Mouse (Mus musculus) mammary gland, adult 2 months (tissue): ENCODE results near the gene Hist3h2a. TPM values are rescaled to one million over a fixed set of nuclear protein-coding genes. Genes with fewer than 3 reads are reported as not detected.

Experiments used
- polyA plus RNA-seq: library from polyadenylated mRNA; depleted of rRNA; stranded (reverse); fragments of >200 nt; gene quantifications from 2 replicates; pipeline ENCODE4 v1.2.3, GENCODE M21; 2012; ENCODE audit warnings: low replicate concordance; rRNA removed

Hist3h2a gene
- 15.2 and 22.0 TPM in 2 replicates for polyA plus RNA-seq

DNA sequence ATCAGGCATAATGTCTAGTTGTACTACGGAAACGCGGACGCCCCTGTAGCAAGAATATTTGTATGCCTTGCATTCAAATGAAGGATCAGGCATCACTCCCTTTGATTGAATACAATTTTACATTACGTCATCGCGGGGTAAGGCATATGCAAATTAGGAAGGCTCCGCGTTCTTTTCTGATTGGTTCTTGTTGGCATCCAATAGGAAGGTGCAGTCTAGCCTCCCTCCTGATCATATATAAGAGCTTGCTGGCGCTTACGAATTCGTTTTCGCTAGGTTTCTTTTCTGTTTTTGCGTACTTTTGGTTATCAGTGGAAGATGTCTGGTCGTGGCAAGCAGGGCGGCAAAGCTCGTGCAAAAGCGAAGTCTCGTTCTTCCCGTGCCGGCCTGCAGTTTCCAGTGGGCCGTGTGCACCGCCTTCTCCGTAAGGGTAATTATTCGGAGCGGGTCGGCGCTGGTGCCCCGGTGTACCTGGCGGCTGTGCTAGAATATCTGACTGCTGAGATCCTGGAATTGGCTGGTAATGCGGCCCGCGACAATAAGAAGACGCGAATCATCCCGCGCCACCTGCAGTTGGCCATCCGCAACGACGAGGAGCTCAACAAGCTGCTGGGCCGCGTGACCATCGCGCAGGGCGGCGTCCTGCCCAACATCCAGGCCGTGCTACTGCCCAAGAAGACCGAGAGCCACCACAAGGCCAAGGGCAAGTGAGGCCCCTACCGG, at the start of gene Hist3h2a, which contains the start of gene Trim17:
Gene Hist3h2a, plus strand, starts transcription at position 266 of the 723 bp plus-strand sequence.
Gene Trim17, plus strand, starts transcription at position 266 of the 723 bp plus-strand sequence.

DNA sequence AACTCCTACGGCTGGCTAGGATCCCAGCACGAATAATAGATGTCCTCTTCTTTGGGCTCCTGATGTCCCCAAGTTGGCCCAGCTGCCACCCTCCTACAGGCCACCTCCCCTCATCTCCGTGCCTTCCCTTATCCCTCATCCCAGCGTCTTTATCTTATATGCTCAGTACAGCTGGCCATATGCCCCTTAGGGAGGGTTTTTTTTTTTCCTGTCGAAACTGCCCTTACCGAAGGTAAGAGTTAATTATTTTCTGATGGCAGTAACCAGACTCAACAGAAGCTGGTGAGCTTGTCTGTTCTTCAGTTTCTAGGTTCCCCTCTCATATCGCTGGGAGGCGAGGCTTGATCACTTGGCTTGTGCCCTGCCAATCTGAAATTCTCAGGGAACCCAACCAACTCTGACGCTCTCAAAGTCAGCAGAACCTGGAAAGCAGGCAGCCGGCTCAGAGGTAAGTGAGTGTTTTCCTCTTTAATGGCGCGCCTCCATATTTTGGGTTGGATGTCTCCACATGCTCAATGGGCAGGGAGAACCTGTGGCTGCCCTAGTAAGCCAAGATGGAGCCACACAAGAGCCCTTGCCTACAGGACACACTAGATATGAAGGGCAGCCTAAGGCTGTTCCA, 36.6 kb upstream of the Hist3h2a start, which contains the start of gene Btnl10:
Gene Btnl10, plus strand, starts transcription at position 164 of the 622 bp plus-strand sequence.

DNA sequence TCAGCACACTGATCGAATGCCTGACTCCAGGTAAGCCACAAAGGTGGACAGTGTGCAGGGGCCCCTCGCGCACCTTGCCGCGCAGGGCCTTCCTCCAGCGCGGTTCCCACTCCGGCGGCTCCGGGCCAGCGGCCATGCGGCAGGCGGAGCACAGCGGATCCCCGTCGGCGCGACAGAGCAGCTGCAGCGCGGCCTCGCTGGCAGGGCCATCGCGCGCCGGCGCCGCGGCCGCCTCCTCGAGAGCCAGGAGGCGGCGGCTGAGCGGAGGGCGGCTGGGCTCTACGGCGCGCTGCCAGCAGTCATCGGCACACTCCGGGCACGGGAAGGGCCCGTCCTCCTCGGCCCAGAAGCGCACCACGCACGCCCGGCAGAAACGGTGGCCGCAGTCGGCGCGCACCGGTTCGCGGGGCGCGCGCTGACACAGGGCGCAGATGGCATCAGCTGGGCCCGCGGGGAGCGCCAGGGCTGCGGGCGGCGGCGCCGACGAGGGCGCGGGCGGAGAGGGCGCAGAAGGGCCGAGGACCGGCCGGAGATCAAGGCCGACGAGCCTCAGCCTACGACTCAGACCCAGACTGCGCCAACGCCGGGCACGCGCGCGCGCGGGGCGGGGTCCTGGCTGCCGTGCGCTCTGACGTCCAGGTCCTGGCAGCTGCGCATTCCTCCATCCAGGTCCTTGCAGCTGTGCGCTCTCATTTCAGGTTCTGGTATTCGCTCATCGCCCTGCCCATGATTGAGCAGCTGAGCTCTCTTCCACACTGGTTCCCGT, 16.0 kb upstream of the Hist3h2a start, which contains the start of gene Rnf187:
Gene Rnf187, minus strand, starts transcription at position 595 of the 766 bp plus-strand sequence.

DNA sequence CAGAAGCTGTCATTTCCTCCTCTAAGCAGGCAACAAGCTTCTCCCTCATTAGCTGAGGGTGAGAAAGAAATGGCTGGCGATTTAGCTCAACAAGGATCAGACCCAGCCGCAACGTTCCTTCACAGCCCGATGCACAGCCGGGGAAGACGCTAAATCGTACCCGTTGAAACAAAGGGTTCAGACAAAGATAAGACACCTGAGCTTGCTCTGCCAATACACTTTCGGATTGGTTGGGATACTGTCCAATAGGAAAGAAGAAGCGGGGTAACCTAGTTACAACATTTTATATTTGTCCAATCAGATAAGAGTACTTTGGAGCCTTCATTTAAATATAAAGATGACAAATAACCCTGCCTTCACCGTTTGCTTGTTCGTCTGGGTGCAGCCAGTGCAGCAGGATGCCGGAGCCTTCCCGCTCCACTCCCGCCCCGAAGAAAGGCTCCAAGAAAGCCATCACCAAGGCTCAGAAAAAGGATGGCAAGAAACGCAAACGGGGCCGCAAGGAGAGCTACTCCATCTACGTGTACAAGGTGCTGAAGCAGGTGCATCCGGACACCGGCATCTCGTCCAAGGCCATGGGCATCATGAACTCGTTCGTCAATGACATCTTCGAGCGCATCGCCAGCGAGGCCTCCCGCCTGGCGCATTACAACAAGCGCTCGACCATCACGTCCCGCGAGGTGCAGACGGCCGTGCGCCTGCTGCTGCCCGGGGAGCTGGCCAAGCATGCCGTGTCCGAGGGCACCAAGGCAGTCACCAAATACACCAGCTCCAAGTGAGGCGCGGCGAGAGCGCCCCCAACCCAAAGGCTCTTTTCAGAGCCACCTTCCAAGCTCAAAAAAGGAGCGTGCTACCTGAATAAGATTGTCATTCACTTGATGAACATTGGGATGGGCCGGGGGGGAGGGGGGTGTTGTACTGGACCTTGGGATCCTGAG, 5.7 kb upstream of the Hist3h2a start, which contains the start of gene Hist3h2ba:
Gene Hist3h2ba, plus strand, starts transcription at position 379 of the 938 bp plus-strand sequence.

DNA sequence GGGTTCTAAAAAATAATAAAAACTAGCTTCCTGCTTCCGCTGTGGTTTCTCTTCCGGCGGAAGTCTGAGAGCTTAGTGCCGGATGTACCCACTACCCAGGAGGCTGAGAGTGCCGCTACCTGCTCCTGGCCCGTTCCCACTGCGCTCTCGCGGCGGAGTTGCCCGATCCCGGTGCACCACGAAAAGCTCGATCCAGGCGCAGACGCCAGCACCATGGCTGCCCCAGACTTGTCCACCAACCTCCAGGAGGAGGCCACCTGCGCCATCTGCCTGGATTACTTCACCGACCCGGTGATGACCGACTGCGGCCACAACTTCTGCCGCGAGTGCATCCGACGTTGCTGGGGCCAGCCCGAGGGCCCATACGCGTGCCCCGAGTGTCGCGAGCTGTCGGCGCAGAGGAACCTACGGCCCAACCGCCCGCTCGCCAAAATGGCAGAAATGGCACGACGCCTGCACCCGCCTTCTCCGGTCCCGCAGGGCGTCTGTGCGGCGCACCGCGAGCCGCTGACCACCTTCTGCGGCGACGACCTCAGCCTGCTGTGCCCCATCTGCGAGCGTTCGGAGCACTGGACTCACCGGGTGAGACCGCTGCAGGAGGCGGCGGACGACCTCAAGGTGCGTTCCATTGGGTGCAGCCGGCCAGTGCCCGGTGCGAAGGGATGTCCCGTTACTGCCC, 23.7 kb downstream of the Hist3h2a start, which contains the start of gene Trim11:
Gene Trim11, plus strand, starts transcription at position 67 of the 679 bp plus-strand sequence.

Other genes with a start within 250 kb of the Hist3h2a start
- gene Olfr318, start 230.7 kb upstream of the Hist3h2a start, polyA plus RNA-seq, result not detected in 2 replicates
- gene Olfr317, start 215.5 kb upstream of the Hist3h2a start, polyA plus RNA-seq, result not detected in 2 replicates
- gene Olfr316, start 202.0 kb upstream of the Hist3h2a start, polyA plus RNA-seq, result not detected in 2 replicates
- not detected in 2 replicates for gene Olfr315, start 181.5 kb upstream of the Hist3h2a start, polyA plus RNA-seq
- not detected in 2 replicates for gene Olfr314, start 171.7 kb upstream of the Hist3h2a start, polyA plus RNA-seq
- 0.62 TPM in 1 of 2 replicates, not detected in the other for gene Fam183b, start 152.7 kb upstream of the Hist3h2a start, polyA plus RNA-seq
- not detected in 2 replicates for gene Olfr313, start 139.7 kb upstream of the Hist3h2a start, polyA plus RNA-seq
- not detected in 2 replicates for gene Olfr312, start 125.4 kb upstream of the Hist3h2a start, polyA plus RNA-seq
- not detected in 2 replicates for gene Olfr311, start 115.4 kb upstream of the Hist3h2a start, polyA plus RNA-seq
- gene Gm12258, start 107.5 kb upstream of the Hist3h2a start, polyA plus RNA-seq, result 2.2 and 4.6 TPM in 2 replicates
- gene 2810021J22Rik, start 87.5 kb upstream of the Hist3h2a start, polyA plus RNA-seq, result 2.4 and 5.2 TPM in 2 replicates
- 0.98 and 1.5 TPM in 2 replicates for gene Zfp39, start 50.5 kb upstream of the Hist3h2a start, polyA plus RNA-seq
- gene Btnl10, start 36.8 kb upstream of the Hist3h2a start, polyA plus RNA-seq, result not detected in 2 replicates
- gene Rnf187, start 15.8 kb upstream of the Hist3h2a start, polyA plus RNA-seq, result 207 and 342 TPM in 2 replicates
- gene Hist3h2ba, start 5.8 kb upstream of the Hist3h2a start, polyA plus RNA-seq, result 2.9 and 6.0 TPM in 2 replicates
- 0.23 and 0.53 TPM in 2 replicates for gene Trim17, start within 50 bp of the Hist3h2a start, polyA plus RNA-seq
- 25.9 and 52.2 TPM in 2 replicates for gene Trim11, start 23.4 kb downstream of the Hist3h2a start, polyA plus RNA-seq
- 1.3 and 104 TPM in 2 replicates for gene Obscn, start 181.7 kb downstream of the Hist3h2a start, polyA plus RNA-seq
- 5.2 and 6.4 TPM in 2 replicates for gene Iba57, start 209.1 kb downstream of the Hist3h2a start, polyA plus RNA-seq
- gene Gjc2, start 228.5 kb downstream of the Hist3h2a start, polyA plus RNA-seq, result 1.1 and 1.7 TPM in 2 replicates
- 67.8 and 99.7 TPM in 2 replicates for gene Guk1, start 237.5 kb downstream of the Hist3h2a start, polyA plus RNA-seq
- 50.8 and 54.3 TPM in 2 replicates for gene Mrpl55, start 247.8 kb downstream of the Hist3h2a start, polyA plus RNA-seq